ENCODE assay signal across 11 mouse cellular contexts in genomic region chr10:117641400-117642200, GRCm38 (mm10). TPM values are rescaled to one million over a fixed set of nuclear protein-coding genes. Genes with fewer than 3 reads are reported as not detected.
A peak's percentile ranks its signal among the peaks of the same experiment; 100 is the strongest.
DNase-seq lines count a peak whose midpoint lies in the region; ATAC-seq lines count a peak whose summit lies in the region.
"Had no signal": no experiment of that assay in that cellular context is flagged by ENCODE, and none has a peak within 500 bp of the region (broad histone marks: within the 10 kb centered on the region; RNA-seq: fewer than 3 reads in every experiment).

No protein-coding gene starts in this region.

- 0 out of 2 replicates have a peak overlapping the region, but pooled peaks have one; percentile 7 for H3K4me3 ChIP-seq in embryonic facial prominence, embryonic 12.5 days
- H3K4me3 ChIP-seq in heart, embryonic 11.5 days (ENCODE audit: low read depth, low read length) = no peak overlapping the region
- H3K4me3 ChIP-seq in midbrain, embryonic 13.5 days (replicated peaks) = no peak overlapping the region
- H3K4me3 ChIP-seq: lung, embryonic 15.5 days; neural tube, embryonic 13.5 days had no signal

- peak overlapping the region; percentile 38 for H3K4me2 ChIP-seq in embryonic facial prominence, embryonic 12.5 days (replicated peaks)
- H3K4me2 ChIP-seq in heart, embryonic 11.5 days = peak overlapping the region; percentile 52
- peak overlapping the region; percentile 34 for H3K4me2 ChIP-seq in midbrain, embryonic 13.5 days (replicated peaks)
- H3K4me2 ChIP-seq: lung, embryonic 15.5 days; neural tube, embryonic 13.5 days had no signal

- H3K27me3 ChIP-seq in embryonic facial prominence, embryonic 12.5 days = no peaks in the 10 kb centered on the region
- H3K27me3 ChIP-seq in heart, embryonic 11.5 days (ENCODE audit: control insufficient read depth, insufficient read depth, low read length) = no peaks in the 10 kb centered on the region
- 0 out of 2 replicates have a peak, but pooled peaks cover 3% of the 10 kb centered on the region for H3K27me3 ChIP-seq in midbrain, embryonic 13.5 days
- H3K27me3 ChIP-seq: lung, embryonic 15.5 days; neural tube, embryonic 13.5 days had no signal

- H3K4me1 ChIP-seq in embryonic facial prominence, embryonic 12.5 days = 0 out of 2 replicates have a peak, but pooled peaks cover 7% of the 10 kb centered on the region
- H3K4me1 ChIP-seq in heart, embryonic 11.5 days (ENCODE audit: control insufficient read depth, insufficient read depth, low read length) = no peaks in the 10 kb centered on the region
- H3K4me1 ChIP-seq in midbrain, embryonic 13.5 days (replicated peaks) = no peaks in the 10 kb centered on the region
- H3K4me1 ChIP-seq: lung, embryonic 15.5 days had no signal

- WGBS in embryonic facial prominence, embryonic 12.5 days = 42% methylated on average over 20 of the region's 20 CpGs
- 53% methylated on average over 20 of the region's 20 CpGs for WGBS in heart, embryonic 11.5 days (ENCODE audit: insufficient replicate concordance)
- WGBS in midbrain, embryonic 13.5 days = 48% methylated on average over 20 of the region's 20 CpGs

- no peak for ATAC-seq in embryonic facial prominence, embryonic 12.5 days (ENCODE audit: insufficient number of reproducible peaks, insufficient read depth, low FRiP score, low TSS enrichment)
- ATAC-seq in heart, embryonic 11.5 days (replicated peaks; ENCODE audit: insufficient number of reproducible peaks, low FRiP score, low TSS enrichment) = 0 out of 2 replicates have a peak, but pooled peaks have one; percentile 22
- no peak for ATAC-seq in midbrain, embryonic 13.5 days
- ATAC-seq: inflammation-experienced regulatory T-cells, adult 6 months had no signal

- no peaks in the 10 kb centered on the region for H3K36me3 ChIP-seq in embryonic facial prominence, embryonic 12.5 days
- no peaks in the 10 kb centered on the region for H3K36me3 ChIP-seq in heart, embryonic 11.5 days (ENCODE audit: control insufficient read depth, insufficient read depth, low read length)
- H3K36me3 ChIP-seq in midbrain, embryonic 13.5 days = no peaks in the 10 kb centered on the region
- H3K36me3 ChIP-seq: lung, embryonic 15.5 days; neural tube, embryonic 13.5 days had no signal

- H3K27ac ChIP-seq in embryonic facial prominence, embryonic 12.5 days = no peak overlapping the region
- no peak overlapping the region for H3K27ac ChIP-seq in heart, embryonic 11.5 days (ENCODE audit: low read depth, low read length)
- H3K27ac ChIP-seq in midbrain, embryonic 13.5 days = no peak overlapping the region
- H3K27ac ChIP-seq: lung, embryonic 15.5 days; neural tube, embryonic 13.5 days had no signal

- H3K9me3 ChIP-seq in embryonic facial prominence, embryonic 12.5 days = no peaks in the 10 kb centered on the region
- no peaks in the 10 kb centered on the region for H3K9me3 ChIP-seq in heart, embryonic 11.5 days (replicated peaks; ENCODE audit: control insufficient read depth, low read length)
- no peaks in the 10 kb centered on the region for H3K9me3 ChIP-seq in midbrain, embryonic 13.5 days
- H3K9me3 ChIP-seq: lung, embryonic 15.5 days; neural tube, embryonic 13.5 days had no signal

- peak; percentile 41 for DNase-seq in embryo, embryonic 10 days (ENCODE audit: low spot score)
- DNase-seq in embryo, embryonic 9.5 days (ENCODE audit: extremely low spot score) = no peak
- no peak for DNase-seq in spleen, adult 12 weeks (ENCODE audit: low spot score)
- DNase-seq in layer of hippocampus, adult 9-11 months = no peak
- DNase-seq in lung, postnatal 4 days = no peak

- H3K9ac ChIP-seq in embryonic facial prominence, embryonic 12.5 days = no peak overlapping the region
- no peak overlapping the region for H3K9ac ChIP-seq in heart, embryonic 11.5 days (ENCODE audit: low read depth, low read length)
- no peak overlapping the region; the same call in 1 of the 2 replicates for H3K9ac ChIP-seq in midbrain, embryonic 13.5 days (replicated peaks)
- H3K9ac ChIP-seq: lung, embryonic 15.5 days; neural tube, embryonic 13.5 days had no signal

RNA-seq across cellular contexts. Expression of gene Cpm, which starts 12.3 kb away (rescaled TPM):
- polyA plus RNA-seq in embryonic facial prominence, embryonic 12.5 days (2016; fragmentation: Nextera tagmentation; extraction: Ambion mirVana) = 19.3 and 20.4 TPM in 2 replicates
- 2.5 and 4.1 TPM in 2 replicates for polyA plus RNA-seq in heart, embryonic 11.5 days (2014; fragmentation: Nextera tagmentation; extraction: Ambion mirVana)
- polyA plus RNA-seq in midbrain, embryonic 13.5 days (2015; fragmentation: Nextera tagmentation; extraction: Ambion mirVana) = 3.3 and 5.7 TPM in 2 replicates
